Mouse (Mus musculus) G1E (cell line): ENCODE data around the gene Metap1.
"Not testable (repeated sequence)": the region's sequence is repeated elsewhere in the genome, so short reads cannot be mapped to it uniquely, and the experiment has no call there.

ENCODE experiments used
- CTCF ChIP-seq: IDR thresholded peaks from 2 replicates; pipeline ENCODE4 v1.5.1; 2012; ENCODE audit warnings: low read depth, low read length, inconsistent platforms, mixed read lengths
- GATA1 ChIP-seq: IDR thresholded peaks from 2 replicates; pipeline ENCODE4 v1.6.1; 2012; ENCODE audit warnings: borderline replicate concordance, low read length, inconsistent platforms, mixed read lengths
- GATA2 ChIP-seq: IDR thresholded peaks from 2 replicates; pipeline ENCODE4 v1.6.1; 2012; ENCODE audit warnings: low read depth, low read length, inconsistent platforms, borderline replicate concordance
- POLR2AphosphoS5 ChIP-seq: IDR thresholded peaks from 2 replicates; pipeline ENCODE4 v1.6.1; 2012; ENCODE audit warnings: low read depth, low read length, inconsistent platforms; ENCODE audit not compliant: insufficient replicate concordance
- TAL1 ChIP-seq: conservative IDR thresholded peaks from 2 replicates; pipeline ENCODE4 v1.6.1; 2012; ENCODE audit warnings: low read depth, low read length, inconsistent platforms, mixed read lengths

DNA sequence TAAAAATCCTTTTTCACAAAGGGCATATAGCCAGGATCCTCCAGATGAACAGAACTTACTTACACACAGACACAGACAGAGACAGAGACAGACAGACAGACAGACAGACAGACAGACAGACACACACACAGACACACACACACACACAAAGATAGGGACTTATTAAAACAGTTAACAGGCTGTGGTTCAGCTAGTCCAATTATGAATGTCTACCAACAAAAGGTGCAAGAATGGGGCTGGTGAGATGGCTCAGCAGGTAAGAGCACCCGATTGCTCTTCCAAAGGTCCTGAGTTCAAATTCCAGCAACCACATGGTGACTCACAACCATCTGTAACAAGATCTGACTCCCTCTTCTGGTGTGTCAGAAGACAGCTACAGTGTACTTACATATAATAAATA, 22.7 kb downstream of the Metap1 start:
- TF ChIP-seq CTCF, POLR2AphosphoS5, GATA1, TAL1, GATA2: not testable (repeated sequence)
